Mouse (Mus musculus): Measurements from ENCODE around the gene Trim58. TPM values are rescaled to one million over a fixed set of nuclear protein-coding genes. Genes with fewer than 3 reads are reported as not detected.

Trim58 gene
- polyA plus RNA-seq, 1 experiment from 2014 or later: 0.07 TPM

GRCm38 (mm10) chr11:58607030-58607429 lies 33.2 kb upstream of the Trim58 start:
- Histone ChIP-seq H3K4me3 (ENCODE audit: low read length) (no peak overlapping the region), H3K36me3 (ENCODE audit: control insufficient read depth, insufficient read depth) (no peaks in the 10 kb centered on the region), H3K4me1 (ENCODE audit: control insufficient read depth, insufficient read depth, low read length) (no peaks in the 10 kb centered on the region), H3K9me3 (replicated peaks; ENCODE audit: control insufficient read depth, low read length) (no peaks in the 10 kb centered on the region), H3K9ac (ENCODE audit: low read length) (no peak overlapping the region), H3K27me3 (ENCODE audit: control insufficient read depth, insufficient read depth, low read length) (no peaks in the 10 kb centered on the region), H3K27ac (ENCODE audit: low read length) (no peak overlapping the region), H3K4me2 (ENCODE audit: low read depth, low read length) (no peak overlapping the region)
- WGBS: 79% methylated on average over 6 of the region's 6 CpGs
- ATAC-seq (replicated peaks; ENCODE audit: extremely low read depth, insufficient read depth, low FRiP score): no peak

- Histone ChIP-seq H3K27ac (ENCODE audit: low read length) (no peak overlapping the region), H3K36me3 (ENCODE audit: control insufficient read depth, insufficient read depth) (no peaks in the 10 kb centered on the region)
- WGBS: 51% methylated on average over 3 of the region's 3 CpGs
These were observed 26.9 kb upstream of the Trim58 start for GRCm38 (mm10) chr11:58613359-58613758.

GRCm38 (mm10) chr11:58614526-58614925 lies 25.7 kb upstream of the Trim58 start:
- H3K27me3 ChIP-seq (ENCODE audit: control insufficient read depth, insufficient read depth, low read length): no peaks in the 10 kb centered on the region

More at GRCm38 (mm10) chr11:58613359-58613758, 26.9 kb upstream of the Trim58 start:
- no peaks in the 10 kb centered on the region for H3K9me3 ChIP-seq (replicated peaks; ENCODE audit: control insufficient read depth, low read length)
- no peak for ATAC-seq (replicated peaks; ENCODE audit: extremely low read depth, insufficient read depth, low FRiP score)
- no peaks in the 10 kb centered on the region; the same call in 1 of the 2 replicates for H3K4me1 ChIP-seq (ENCODE audit: control insufficient read depth, insufficient read depth, low read length)
- H3K9ac ChIP-seq (ENCODE audit: low read length): no peak overlapping the region
- no peaks in the 10 kb centered on the region for H3K27me3 ChIP-seq (ENCODE audit: control insufficient read depth, insufficient read depth, low read length)
- H3K4me2 ChIP-seq (ENCODE audit: low read depth, low read length): no peak overlapping the region
- no peak overlapping the region for H3K4me3 ChIP-seq (ENCODE audit: low read length)

GRCm38 (mm10) chr11:58615975-58616374 lies 24.3 kb upstream of the Trim58 start, which contains the start of gene 2210407C18Rik:
2210407C18Rik (minus strand) TSS chr11:58616075.
- 79% methylated on average over 4 of the region's 4 CpGs for WGBS

More at GRCm38 (mm10) chr11:58614526-58614925, 25.7 kb upstream of the Trim58 start:
- no peaks in the 10 kb centered on the region for H3K36me3 ChIP-seq (ENCODE audit: control insufficient read depth, insufficient read depth)
- H3K9ac ChIP-seq (ENCODE audit: low read length): no peak overlapping the region
- H3K4me3 ChIP-seq (ENCODE audit: low read length): no peak overlapping the region
- no peaks in the 10 kb centered on the region; the same call in 1 of the 2 replicates for H3K4me1 ChIP-seq (ENCODE audit: control insufficient read depth, insufficient read depth, low read length)
- H3K27ac ChIP-seq (ENCODE audit: low read length): no peak overlapping the region
- no peaks in the 10 kb centered on the region for H3K9me3 ChIP-seq (replicated peaks; ENCODE audit: control insufficient read depth, low read length)
- ATAC-seq (replicated peaks; ENCODE audit: extremely low read depth, insufficient read depth, low FRiP score): no peak
- H3K4me2 ChIP-seq (ENCODE audit: low read depth, low read length): no peak overlapping the region

GRCm38 (mm10) chr11:58618369-58618768 lies 21.9 kb upstream of the Trim58 start:
- 37% methylated on average over 3 of the region's 3 CpGs for WGBS
- no peaks in the 10 kb centered on the region for H3K27me3 ChIP-seq (ENCODE audit: control insufficient read depth, insufficient read depth, low read length)

More at GRCm38 (mm10) chr11:58615975-58616374, 24.3 kb upstream of the Trim58 start, which contains the start of gene 2210407C18Rik:
- Histone ChIP-seq H3K4me2 (ENCODE audit: low read depth, low read length) (no peak within 1 kb of the TSS), H3K4me3 (ENCODE audit: low read length) (no peak within 1 kb of the TSS), H3K9me3 (replicated peaks; ENCODE audit: control insufficient read depth, low read length) (no peaks in the 10 kb centered on the region), H3K9ac (ENCODE audit: low read length) (no peak within 1 kb of the TSS), H3K27me3 (ENCODE audit: control insufficient read depth, insufficient read depth, low read length) (no peaks in the 10 kb centered on the region), H3K4me1 (ENCODE audit: control insufficient read depth, insufficient read depth, low read length) (no peaks in the 10 kb centered on the region; the same call in 1 of the 2 replicates), H3K36me3 (ENCODE audit: control insufficient read depth, insufficient read depth) (no peaks in the 10 kb centered on the region), H3K27ac (ENCODE audit: low read length) (no peak within 1 kb of the TSS)
- no peak for ATAC-seq (replicated peaks; ENCODE audit: extremely low read depth, insufficient read depth, low FRiP score)

GRCm38 (mm10) chr11:58618793-58619192 lies 21.5 kb upstream of the Trim58 start:
- no peak overlapping the region for H3K9ac ChIP-seq (ENCODE audit: low read length)
- no peaks in the 10 kb centered on the region for H3K36me3 ChIP-seq (ENCODE audit: control insufficient read depth, insufficient read depth)
- H3K27ac ChIP-seq (ENCODE audit: low read length): no peak overlapping the region
- no peak for ATAC-seq (replicated peaks; ENCODE audit: extremely low read depth, insufficient read depth, low FRiP score)
- no peaks in the 10 kb centered on the region for H3K27me3 ChIP-seq (ENCODE audit: control insufficient read depth, insufficient read depth, low read length)
- H3K4me2 ChIP-seq (ENCODE audit: low read depth, low read length): no peak overlapping the region
- no peak overlapping the region for H3K4me3 ChIP-seq (ENCODE audit: low read length)
- no peaks in the 10 kb centered on the region; the same call in 1 of the 2 replicates for H3K4me1 ChIP-seq (ENCODE audit: control insufficient read depth, insufficient read depth, low read length)
- WGBS: 73% methylated on average over 6 of the region's 6 CpGs
- no peaks in the 10 kb centered on the region for H3K9me3 ChIP-seq (replicated peaks; ENCODE audit: control insufficient read depth, low read length)

More at GRCm38 (mm10) chr11:58618369-58618768, 21.9 kb upstream of the Trim58 start:
- H3K9ac ChIP-seq (ENCODE audit: low read length): no peak overlapping the region
- H3K9me3 ChIP-seq (replicated peaks; ENCODE audit: control insufficient read depth, low read length): no peaks in the 10 kb centered on the region
- H3K36me3 ChIP-seq (ENCODE audit: control insufficient read depth, insufficient read depth): no peaks in the 10 kb centered on the region
- H3K4me1 ChIP-seq (ENCODE audit: control insufficient read depth, insufficient read depth, low read length): no peaks in the 10 kb centered on the region; the same call in 1 of the 2 replicates
- H3K27ac ChIP-seq (ENCODE audit: low read length): no peak overlapping the region
- H3K4me2 ChIP-seq (ENCODE audit: low read depth, low read length): no peak overlapping the region
- H3K4me3 ChIP-seq (ENCODE audit: low read length): no peak overlapping the region
- no peak for ATAC-seq (replicated peaks; ENCODE audit: extremely low read depth, insufficient read depth, low FRiP score)

- Histone ChIP-seq H3K36me3 (ENCODE audit: control insufficient read depth, insufficient read depth) (no peaks in the 10 kb centered on the region), H3K9ac (ENCODE audit: low read length) (no peak overlapping the region), H3K4me1 (ENCODE audit: control insufficient read depth, insufficient read depth, low read length) (no peaks in the 10 kb centered on the region), H3K9me3 (replicated peaks; ENCODE audit: control insufficient read depth, low read length) (no peaks in the 10 kb centered on the region), H3K4me2 (ENCODE audit: low read depth, low read length) (no peak overlapping the region), H3K27ac (ENCODE audit: low read length) (no peak overlapping the region), H3K4me3 (ENCODE audit: low read length) (no peak overlapping the region), H3K27me3 (ENCODE audit: control insufficient read depth, insufficient read depth, low read length) (no peaks in the 10 kb centered on the region)
- WGBS: 53% methylated on average over 4 of the region's 4 CpGs
- no peak for ATAC-seq (replicated peaks; ENCODE audit: extremely low read depth, insufficient read depth, low FRiP score)
These were observed 14.1 kb upstream of the Trim58 start for GRCm38 (mm10) chr11:58626146-58626545.

- no peak within 1 kb of the TSS for H3K4me2 ChIP-seq (ENCODE audit: low read depth, low read length)
- ATAC-seq (replicated peaks; ENCODE audit: extremely low read depth, insufficient read depth, low FRiP score): no peak
- H3K4me1 ChIP-seq (ENCODE audit: control insufficient read depth, insufficient read depth, low read length): no peaks in the 10 kb centered on the region
- no peaks in the 10 kb centered on the region for H3K36me3 ChIP-seq (ENCODE audit: control insufficient read depth, insufficient read depth)
- no peaks in the 10 kb centered on the region for H3K9me3 ChIP-seq (replicated peaks; ENCODE audit: control insufficient read depth, low read length)
- no peaks in the 10 kb centered on the region for H3K27me3 ChIP-seq (ENCODE audit: control insufficient read depth, insufficient read depth, low read length)
- WGBS: 62% methylated on average over 5 of the region's 5 CpGs
- no peak within 1 kb of the TSS for H3K9ac ChIP-seq (ENCODE audit: low read length)
- no peak within 1 kb of the TSS for H3K4me3 ChIP-seq (ENCODE audit: low read length)
- H3K27ac ChIP-seq (ENCODE audit: low read length): no peak within 1 kb of the TSS
These were observed 9.9 kb upstream of the Trim58 start, which contains the start of gene Olfr323 for GRCm38 (mm10) chr11:58630401-58630800. Olfr323 (minus strand) TSS chr11:58630501.

- Histone ChIP-seq H3K27me3 (ENCODE audit: control insufficient read depth, insufficient read depth, low read length) (peaks cover 10% of the 10 kb centered on the region), H3K36me3 (ENCODE audit: control insufficient read depth, insufficient read depth) (no peaks in the 10 kb centered on the region), H3K4me1 (ENCODE audit: control insufficient read depth, insufficient read depth, low read length) (no peaks in the 10 kb centered on the region), H3K27ac (ENCODE audit: low read length) (no peak overlapping the region), H3K9ac (ENCODE audit: low read length) (no peak overlapping the region), H3K4me2 (ENCODE audit: low read depth, low read length) (no peak overlapping the region), H3K9me3 (replicated peaks; ENCODE audit: control insufficient read depth, low read length) (no peaks in the 10 kb centered on the region), H3K4me3 (ENCODE audit: low read length) (no peak overlapping the region)
- ATAC-seq (replicated peaks; ENCODE audit: extremely low read depth, insufficient read depth, low FRiP score): no peak
- 51% methylated on average over 4 of the region's 4 CpGs for WGBS
These were observed 5.4 kb upstream of the Trim58 start for GRCm38 (mm10) chr11:58634878-58635277.

Data from heart, embryonic 16.5 days (tissue).